Mouse (Mus musculus) hindbrain, postnatal 0 days (tissue): ENCODE data around the gene Mmp15. TPM values are rescaled to one million over a fixed set of nuclear protein-coding genes. Genes with fewer than 3 reads are reported as not detected.

Experiments
- ATAC-seq: fragments of 200-750 bp; cut with Nextera tagmentation; 2 replicates; pipeline ENCODE4 v1.8.0; 2017; ENCODE audit warnings: mild to moderate bottlenecking, moderate TSS enrichment, moderate library complexity
- DNase-seq: peaks from one replicate; pipeline ENCODE4 v3.0.0-alpha.2; 2015; ENCODE audit warnings: low spot score
- H3K27ac ChIP-seq: fragments of 300-500 bp; sonication (generic); 2 replicates; pipeline ENCODE4 v1.5.1; 2014; ENCODE audit warnings: mild to moderate bottlenecking
- H3K27me3 ChIP-seq: fragments of 300-500 bp; sonication (generic); 2 replicates; pipeline ENCODE4 v1.6.1; 2014; ENCODE audit warnings: low read length, mixed read lengths; ENCODE audit not compliant: insufficient read depth
- H3K36me3 ChIP-seq: fragments of 300-500 bp; sonication (generic); 2 replicates; pipeline ENCODE4 v1.6.1; 2014; ENCODE audit warnings: low read length, mixed read lengths; ENCODE audit not compliant: insufficient read depth
- H3K4me1 ChIP-seq: fragments of 300-500 bp; sonication (generic); 2 replicates; pipeline ENCODE4 v1.6.1; 2014; ENCODE audit warnings: antibody characterized with exemption, low read length, mixed read lengths; ENCODE audit not compliant: insufficient read depth
- H3K4me2 ChIP-seq: fragments of 300-500 bp; sonication (generic); 2 replicates; pipeline ENCODE4 v1.6.1; 2014; ENCODE audit warnings: low read depth, mild to moderate bottlenecking, low read length, moderate library complexity, mixed read lengths
- H3K4me3 ChIP-seq: fragments of 300-500 bp; sonication (generic); 2 replicates; pipeline ENCODE4 v1.5.1; 2014; ENCODE audit warnings: low read length
- H3K9ac ChIP-seq: fragments of 300-500 bp; sonication (generic); replicated peaks from 2 replicates; pipeline ENCODE4 v1.6.1; 2014; ENCODE audit warnings: mild to moderate bottlenecking, low read length, moderate library complexity, mixed read lengths
- H3K9me3 ChIP-seq: fragments of 300-500 bp; sonication (generic); 2 replicates; pipeline ENCODE4 v1.6.1; 2016; ENCODE audit warnings: low read length, mixed read lengths
- CTCF ChIP-seq: IDR thresholded peaks from 2 replicates; pipeline ENCODE4 v1.5.1; 2016; ENCODE audit warnings: antibody characterized with exemption, control low read depth, low read depth
- WGBS: fragments of 180-500 bp; shearing (Covaris S2); extraction: QIAGEN DNeasy Blood & Tissue Kit; methylation state at CpG from one replicate; pipeline ENCODE4 v1.1.7; 2014; 5-methylcytosine and 5-hydroxymethylcytosine counted together
- polyA plus RNA-seq: library from polyadenylated mRNA; unstranded; fragments of >200 nt; fragmentation: Nextera tagmentation; extraction: Ambion mirVana; gene quantifications from 2 replicates; pipeline ENCODE4 v1.2.1, GENCODE M21; 2015
- total RNA-seq: library from RNA; depleted of rRNA; stranded (reverse); fragments of >200 nt; gene quantifications from 2 replicates; pipeline ENCODE4 v1.2.3, GENCODE M21; 2014

Mmp15 gene
- total and polyA plus RNA-seq, 2 experiments from 2014 or later = 14.0 to 72.9 TPM

- H3K27ac ChIP-seq = no peak overlapping the region
- ATAC-seq (no peak), DNase-seq (no peak)
- H3K9ac ChIP-seq = no peak overlapping the region
- no peak for TF ChIP-seq CTCF
- H3K4me3 ChIP-seq = no peak overlapping the region
- H3K36me3 ChIP-seq = no peaks in the 10 kb centered on the region
- H3K4me1 ChIP-seq = no peaks in the 10 kb centered on the region
- H3K4me2 ChIP-seq = no peak overlapping the region
- WGBS = 84% methylated on average over 10 of the region's 10 CpGs
- no peaks in the 10 kb centered on the region for H3K27me3 ChIP-seq
- H3K9me3 ChIP-seq = no peaks in the 10 kb centered on the region
These were observed 35.2 kb downstream of the Mmp15 start for GRCm38 (mm10) chr8:95387221-95387620.

GRCm38 (mm10) chr8:95387936-95388335 lies 35.9 kb downstream of the Mmp15 start:
- DNase-seq = no peak
- ATAC-seq = no peak
- WGBS = 67% methylated on average over 7 of the region's 7 CpGs
- H3K9ac ChIP-seq = no peak overlapping the region
- H3K4me3 ChIP-seq = no peak overlapping the region
- no peaks in the 10 kb centered on the region for H3K36me3 ChIP-seq
- TF ChIP-seq CTCF = no peak
- no peak overlapping the region for H3K4me2 ChIP-seq
- no peak overlapping the region for H3K27ac ChIP-seq
- no peaks in the 10 kb centered on the region for H3K27me3 ChIP-seq
- no peaks in the 10 kb centered on the region for H3K9me3 ChIP-seq
- H3K4me1 ChIP-seq = no peaks in the 10 kb centered on the region

- Histone ChIP-seq H3K27ac (no peak overlapping the region), H3K4me2 (no peak overlapping the region), H3K27me3 (no peaks in the 10 kb centered on the region), H3K4me1 (no peaks in the 10 kb centered on the region), H3K9me3 (no peaks in the 10 kb centered on the region), H3K4me3 (no peak overlapping the region), H3K9ac (no peak overlapping the region), H3K36me3 (no peaks in the 10 kb centered on the region)
- DNase-seq (no peak), ATAC-seq (no peak)
- no peak for TF ChIP-seq CTCF
- WGBS = 66% methylated on average over 4 of the region's 4 CpGs
These were observed 38.2 kb downstream of the Mmp15 start for GRCm38 (mm10) chr8:95390312-95390711.

GRCm38 (mm10) chr8:95391101-95391500 lies 39.0 kb downstream of the Mmp15 start:
- TF ChIP-seq CTCF = no peak
- H3K4me3 ChIP-seq = no peak overlapping the region
- H3K4me2 ChIP-seq = no peak overlapping the region
- H3K9me3 ChIP-seq = no peaks in the 10 kb centered on the region
- no peaks in the 10 kb centered on the region for H3K36me3 ChIP-seq
- no peaks in the 10 kb centered on the region for H3K27me3 ChIP-seq
- H3K27ac ChIP-seq = no peak overlapping the region
- DNase-seq (no peak), ATAC-seq (no peak)
- no peak overlapping the region for H3K9ac ChIP-seq
- 78% methylated on average over 7 of the region's 7 CpGs for WGBS
- H3K4me1 ChIP-seq = no peaks in the 10 kb centered on the region

GRCm38 (mm10) chr8:95392604-95393003 lies 40.5 kb downstream of the Mmp15 start:
- 76% methylated on average over 5 of the region's 5 CpGs for WGBS
- H3K36me3 ChIP-seq = no peaks in the 10 kb centered on the region

GRCm38 (mm10) chr8:95395186-95395918 lies 43.3 kb downstream of the Mmp15 start:
- H3K9me3 ChIP-seq = no peaks in the 10 kb centered on the region
- no peak overlapping the region for H3K27ac ChIP-seq
- no peaks in the 10 kb centered on the region for H3K4me1 ChIP-seq
- no peak for ATAC-seq
- no peak for DNase-seq
- TF ChIP-seq CTCF = no peak
- no peak overlapping the region for H3K9ac ChIP-seq
- no peak overlapping the region for H3K4me3 ChIP-seq
- no peaks in the 10 kb centered on the region for H3K27me3 ChIP-seq
- WGBS = 46% methylated on average over 8 of the region's 8 CpGs
- no peak overlapping the region for H3K4me2 ChIP-seq
- no peaks in the 10 kb centered on the region for H3K36me3 ChIP-seq

More at GRCm38 (mm10) chr8:95392604-95393003, 40.5 kb downstream of the Mmp15 start:
- H3K27ac ChIP-seq = no peak overlapping the region
- H3K9me3 ChIP-seq = no peaks in the 10 kb centered on the region
- no peaks in the 10 kb centered on the region for H3K4me1 ChIP-seq
- ATAC-seq (no peak), DNase-seq (no peak)
- H3K27me3 ChIP-seq = no peaks in the 10 kb centered on the region
- no peak overlapping the region for H3K4me3 ChIP-seq
- no peak overlapping the region for H3K4me2 ChIP-seq
- TF ChIP-seq CTCF = no peak
- no peak overlapping the region for H3K9ac ChIP-seq

GRCm38 (mm10) chr8:95396752-95397151 lies 44.7 kb downstream of the Mmp15 start:
- no peak for DNase-seq
- Histone ChIP-seq H3K4me2 (no peak overlapping the region), H3K27me3 (no peaks in the 10 kb centered on the region), H3K9me3 (no peaks in the 10 kb centered on the region), H3K4me1 (no peaks in the 10 kb centered on the region), H3K27ac (no peak overlapping the region), H3K4me3 (no peak overlapping the region), H3K9ac (no peak overlapping the region), H3K36me3 (no peaks in the 10 kb centered on the region)
- WGBS = 77% methylated on average over 11 of the region's 11 CpGs
- no peak for TF ChIP-seq CTCF
- no peak for ATAC-seq
